Mouse (Mus musculus): ENCODE measurements around the gene Ptpn7. TPM values are rescaled to one million over a fixed set of nuclear protein-coding genes. Genes with fewer than 3 reads are reported as not detected.

Ptpn7 gene
- total RNA-seq, 2 experiments from 2014 or later = 0.47 to 0.52 TPM

DNA sequence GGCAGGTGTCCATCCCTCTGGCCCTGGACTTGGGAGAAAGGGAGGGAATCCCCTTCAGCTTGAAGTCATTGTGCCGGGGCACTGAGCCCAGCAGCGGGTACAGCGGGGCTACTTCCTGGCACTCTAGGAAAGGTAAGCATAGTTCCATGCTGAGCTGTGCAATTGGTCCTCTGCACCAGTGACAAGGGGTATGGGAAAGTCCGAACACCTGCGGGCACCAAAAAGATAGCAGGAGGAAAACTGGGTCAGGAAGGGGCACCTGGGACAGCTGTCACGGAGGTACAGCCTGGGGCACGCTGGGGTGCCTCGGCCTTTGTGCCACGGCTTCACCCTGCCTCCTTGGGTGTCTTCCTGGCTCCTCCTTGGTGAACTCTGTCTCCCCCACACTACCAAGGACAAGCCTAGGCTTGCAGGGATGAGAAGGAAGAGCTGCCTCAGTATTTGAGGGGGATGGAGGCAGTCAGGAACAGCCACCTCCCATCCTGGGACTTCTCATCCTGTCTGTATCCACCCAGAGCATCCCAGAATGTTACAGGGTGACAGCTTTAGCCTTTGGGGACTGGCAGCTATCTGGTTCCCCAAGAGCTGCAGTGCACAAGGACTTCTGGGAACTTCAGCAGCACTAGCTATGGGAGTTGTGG lies 2.8 kb upstream of the Ptpn7 start:
- no peak for DNase-seq

DNA sequence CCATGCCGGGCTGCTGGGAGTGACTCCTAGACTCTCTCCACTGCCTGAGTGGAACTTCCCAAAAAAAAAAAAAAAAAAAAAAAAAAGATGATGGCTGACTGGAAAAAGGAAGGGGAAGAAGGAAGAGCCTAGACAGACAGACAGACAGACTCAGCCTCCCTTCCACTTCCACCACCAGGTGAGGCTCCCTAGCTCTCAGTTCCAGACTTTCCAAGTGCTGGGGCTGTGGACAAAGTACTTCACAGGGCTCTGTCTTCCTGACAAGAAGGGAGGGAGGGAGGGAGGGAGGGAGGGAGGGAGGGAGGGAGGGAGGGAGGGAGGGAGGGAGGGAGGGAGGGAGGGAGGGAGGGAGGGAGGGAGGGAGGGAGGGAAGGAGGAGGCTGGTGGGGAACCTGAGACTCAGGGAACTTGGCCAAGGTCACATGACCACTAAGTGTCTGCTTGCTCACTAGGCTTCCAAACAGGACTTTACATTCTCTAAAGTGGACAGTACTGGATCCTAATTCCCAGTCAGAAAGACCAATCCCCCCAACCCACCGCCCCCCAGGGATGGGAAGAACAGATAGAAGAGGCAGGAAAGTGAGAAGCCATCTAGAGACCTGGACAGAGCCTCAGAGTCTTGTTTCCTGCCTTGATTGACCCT lies 2.0 kb upstream of the Ptpn7 start:
- DNase-seq = no peak

GRCm38 (mm10) chr1:135131034-135131433 lies 1.5 kb upstream of the Ptpn7 start:
- no peak for DNase-seq

GRCm38 (mm10) chr1:135131560-135131959 lies 940 bp upstream of the Ptpn7 start:
- DNase-seq = no peak

DNA sequence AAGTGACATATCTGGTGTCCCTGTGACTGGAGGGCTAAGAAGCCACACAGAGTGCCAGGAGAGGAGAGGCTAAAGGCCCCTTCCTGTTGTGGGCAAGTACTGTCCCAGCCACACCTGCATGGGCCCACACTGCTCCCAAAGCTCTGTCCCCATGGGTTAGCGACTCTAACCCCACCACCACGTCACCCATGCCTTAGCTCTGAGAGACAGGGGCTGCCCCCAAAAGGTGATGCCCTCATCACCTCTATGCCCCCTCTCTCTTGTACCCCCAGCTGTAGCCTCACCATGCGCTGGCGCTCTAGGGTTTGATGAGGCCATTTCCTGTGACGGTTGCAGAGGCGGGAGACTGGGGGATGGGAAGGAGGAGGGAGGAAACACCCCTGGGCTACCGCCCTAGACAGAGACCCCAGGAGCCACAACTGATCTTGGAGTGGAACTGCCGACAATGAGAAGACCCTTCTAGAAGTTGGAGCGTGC lies 431 bp downstream of the Ptpn7 start:
- DNase-seq = no peak

DNA sequence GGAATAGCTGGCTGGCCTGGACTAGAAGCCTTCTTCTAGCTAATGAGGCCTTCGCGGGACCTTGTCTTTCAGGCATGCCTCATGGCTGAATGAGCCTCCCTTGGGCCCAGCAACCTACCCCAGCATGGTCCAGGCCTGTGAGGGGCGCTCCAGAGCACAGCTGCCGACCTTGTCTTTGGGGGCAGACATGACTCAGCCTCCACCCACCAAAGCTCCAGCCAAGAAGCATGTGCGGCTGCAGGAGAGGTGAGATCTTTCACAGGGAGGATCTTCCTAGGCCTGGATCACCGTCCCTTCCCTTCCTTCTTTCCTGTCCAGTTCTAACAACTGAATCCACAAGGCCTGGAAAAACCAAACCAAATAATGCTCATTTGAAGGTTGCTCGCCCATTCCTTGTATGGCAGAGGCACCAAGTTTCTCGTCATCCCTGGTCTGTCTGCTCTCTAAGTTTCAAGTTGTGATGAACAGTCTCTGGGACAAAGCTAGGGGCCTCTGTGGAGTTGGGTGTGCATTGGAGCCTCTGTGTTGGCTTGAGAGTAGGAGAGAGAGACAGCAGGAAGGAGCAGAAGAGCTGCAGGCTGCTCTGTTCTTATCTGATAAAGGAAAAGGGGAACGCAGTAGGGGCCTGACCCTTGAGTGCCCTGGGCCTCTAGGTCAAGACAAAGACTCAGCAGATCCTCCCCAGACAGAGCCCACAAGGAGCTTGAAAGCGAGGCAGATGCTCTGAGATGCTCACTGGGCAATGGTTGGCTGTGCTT lies 1.4 kb downstream of the Ptpn7 start:
- no peak for DNase-seq

- no peak for DNase-seq
Observed at GRCm38 (mm10) chr1:135135111-135135787, 2.7 kb downstream of the Ptpn7 start.

DNA sequence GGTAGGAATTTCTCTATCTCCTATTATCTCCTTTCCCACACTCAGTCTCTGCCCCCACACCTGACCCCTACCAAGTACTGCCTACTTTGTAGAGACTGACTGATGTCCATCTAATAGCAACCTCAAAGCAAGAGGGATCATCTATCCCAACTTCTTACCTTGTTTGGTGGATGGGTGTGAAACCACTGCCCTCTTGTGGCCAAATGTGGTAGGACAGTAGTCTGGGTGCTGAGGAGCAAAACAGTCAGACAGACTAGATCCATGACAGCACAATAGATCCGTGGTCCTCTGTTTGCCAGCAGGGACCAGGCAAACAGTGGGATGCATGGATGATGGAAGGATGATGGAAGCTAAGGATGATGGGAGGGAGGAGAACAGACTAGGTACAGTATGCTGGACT lies 4.0 kb downstream of the Ptpn7 start:
- peak; percentile 78 for DNase-seq

GRCm38 (mm10) chr1:135139906-135140305 lies 7.4 kb downstream of the Ptpn7 start:
- no peak for DNase-seq

- DNase-seq = no peak
Observed at GRCm38 (mm10) chr1:135142452-135142851, 10.0 kb downstream of the Ptpn7 start.

DNA sequence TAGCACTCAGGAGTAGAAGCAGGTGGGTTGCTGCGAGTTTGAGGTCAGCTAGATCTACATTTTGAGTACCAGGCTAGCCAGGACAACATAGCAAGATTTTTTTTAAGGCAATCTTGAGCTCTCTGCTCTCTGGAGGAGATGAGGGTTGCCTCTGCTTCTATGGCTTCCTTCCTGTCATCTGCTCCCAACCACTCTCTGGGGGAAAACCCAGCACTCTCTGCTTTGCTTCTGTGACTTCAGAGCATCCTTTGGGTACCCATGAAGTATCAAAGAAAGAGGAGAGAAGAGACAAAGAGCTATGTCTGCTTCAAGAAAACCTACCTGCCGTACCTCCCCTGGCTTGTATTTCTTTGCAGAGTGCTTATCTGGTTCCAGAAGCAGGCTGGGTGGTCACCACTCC lies 11.4 kb downstream of the Ptpn7 start:
- DNase-seq = no peak

DNA sequence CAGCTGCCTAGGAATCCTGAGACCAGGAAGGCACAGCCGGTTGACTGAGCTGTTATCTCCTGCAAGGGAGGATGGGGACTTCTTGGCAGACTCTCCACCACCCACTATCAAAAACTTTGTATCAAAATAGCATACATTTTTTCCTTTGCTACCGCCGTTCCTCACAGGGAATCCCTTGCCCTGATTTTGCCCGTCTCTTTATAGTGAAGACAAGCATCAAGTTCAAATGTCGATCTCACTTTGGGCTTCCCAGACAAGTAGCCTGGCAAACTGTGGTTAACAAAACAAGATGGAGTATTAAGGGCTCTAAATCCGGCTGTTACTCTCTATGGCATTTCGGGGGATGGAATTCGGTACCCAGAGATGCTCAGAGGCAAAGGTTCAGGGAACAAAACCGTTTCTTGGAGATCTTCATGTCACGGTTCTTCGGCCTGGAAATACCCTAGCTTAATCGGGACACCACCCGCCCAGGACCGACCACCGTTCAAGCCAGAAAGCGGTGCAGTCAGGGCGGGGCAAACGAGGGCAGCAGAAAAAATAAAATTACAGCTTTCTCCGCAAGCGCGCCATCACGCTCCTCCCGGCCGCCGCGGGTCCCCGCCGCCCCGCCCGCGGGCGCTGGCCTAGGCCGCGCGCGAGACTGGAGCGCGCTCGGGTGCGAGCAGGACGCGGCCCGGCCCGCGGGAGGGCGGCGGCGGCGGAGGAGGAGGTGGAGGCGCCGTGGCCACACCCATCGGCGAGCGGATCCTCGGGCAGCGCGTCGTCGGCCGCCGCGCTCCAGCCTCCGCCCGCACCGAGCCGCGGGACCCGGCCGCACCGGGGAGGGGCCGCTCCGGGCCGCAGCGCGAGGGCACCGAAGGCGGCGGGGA lies 13.8 kb downstream of the Ptpn7 start, which contains the start of gene Arl8a:
Arl8a (plus strand) TSS at position 748 of the 869 bp plus-strand sequence.
- peak; percentile 85 for DNase-seq

DNA sequence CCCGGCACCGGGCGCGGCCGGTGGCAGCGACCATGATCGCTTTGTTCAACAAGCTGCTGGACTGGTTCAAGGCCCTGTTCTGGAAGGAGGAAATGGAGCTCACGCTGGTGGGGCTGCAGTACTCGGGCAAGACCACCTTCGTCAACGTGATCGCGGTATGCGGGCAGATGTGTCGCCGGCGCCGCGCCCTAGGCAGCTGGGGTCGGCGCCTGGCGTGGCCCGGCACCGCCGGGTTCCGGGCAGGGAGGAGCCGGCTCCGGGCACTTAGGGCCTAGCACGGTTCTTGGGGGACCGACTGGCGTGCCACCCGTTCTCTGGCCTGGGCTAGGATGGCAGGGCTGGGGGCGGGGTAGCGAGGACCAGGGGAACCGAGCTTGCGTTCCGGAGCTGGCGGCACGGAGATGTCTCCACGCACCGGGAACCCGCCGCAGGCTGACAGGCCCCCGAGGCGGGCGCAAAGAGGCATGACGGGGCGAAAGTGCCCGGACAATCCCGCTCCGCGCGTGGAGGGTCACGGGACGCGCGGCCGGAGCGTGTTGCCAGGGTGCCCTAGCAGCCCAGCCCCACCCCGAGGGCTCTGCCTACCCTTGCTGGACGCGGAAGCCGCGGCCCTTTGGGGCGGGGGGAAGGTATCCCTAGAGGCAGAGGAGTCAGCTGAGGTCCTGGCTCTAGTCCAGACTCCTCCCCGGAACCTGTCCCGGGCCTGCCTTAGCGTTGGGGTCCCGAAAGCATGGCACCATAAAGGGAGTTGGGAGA lies 14.6 kb downstream of the Ptpn7 start:
- DNase-seq = peak; percentile 89

GRCm38 (mm10) chr1:135147702-135148058 lies 15.2 kb downstream of the Ptpn7 start:
- no peak for DNase-seq

DNA sequence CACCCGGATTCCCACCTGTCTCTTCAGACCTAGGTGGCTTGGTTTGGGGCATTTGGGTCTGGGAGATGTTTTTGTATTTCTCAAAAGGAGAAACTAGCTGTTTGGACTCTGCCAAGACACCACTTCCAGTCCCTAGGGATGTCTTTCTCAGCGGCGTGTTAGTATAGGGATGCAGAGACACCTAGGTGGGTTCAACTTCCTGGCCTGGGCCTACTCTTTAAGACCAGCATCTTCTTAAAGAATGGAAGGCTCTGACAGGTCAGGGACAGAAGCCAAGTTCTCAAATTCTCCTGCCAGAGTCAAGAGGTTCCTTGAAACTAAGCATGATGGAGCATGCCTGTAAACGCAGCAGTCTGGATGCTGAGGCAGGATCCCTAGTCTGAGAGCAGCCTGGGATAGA lies 16.0 kb downstream of the Ptpn7 start:
- no peak for DNase-seq

DNA sequence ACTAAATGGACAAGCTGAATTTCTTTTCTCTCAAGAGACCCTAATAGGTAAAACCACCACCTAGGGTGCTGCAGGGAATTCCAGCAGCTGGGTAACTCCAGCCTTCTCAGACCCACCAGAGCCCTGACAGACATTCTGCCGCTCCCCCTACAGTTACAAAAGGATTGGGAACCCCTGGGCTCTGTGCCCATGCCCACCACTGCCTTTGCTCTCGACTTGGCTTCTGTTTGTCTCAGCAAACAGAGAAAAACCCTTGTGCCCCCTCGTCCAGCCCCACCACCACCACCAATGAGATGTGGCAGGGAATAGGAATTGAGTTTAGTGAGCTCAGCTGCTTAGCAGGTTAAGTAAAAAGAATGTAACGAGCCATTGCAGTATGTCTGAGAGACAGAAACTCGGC lies 16.5 kb downstream of the Ptpn7 start:
- no peak for DNase-seq

DNA sequence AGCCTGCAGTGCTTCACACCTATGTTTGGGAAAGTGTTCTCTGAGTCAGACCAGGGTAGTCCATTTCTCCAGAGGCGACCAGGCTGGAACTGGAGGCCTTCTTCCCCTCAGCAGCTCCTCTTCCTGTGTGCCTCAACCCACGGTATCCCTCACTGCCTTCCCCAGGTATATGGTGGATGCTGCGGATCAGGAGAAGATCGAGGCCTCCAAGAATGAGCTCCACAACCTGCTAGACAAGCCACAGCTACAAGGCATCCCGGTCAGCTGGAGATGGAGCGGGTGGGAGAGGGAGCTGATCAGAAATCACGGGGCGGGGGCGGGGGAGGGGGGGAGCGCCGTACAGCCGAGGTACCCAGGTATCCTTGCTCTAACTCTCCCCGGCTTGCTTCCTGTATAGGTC lies 21.5 kb downstream of the Ptpn7 start:
- DNase-seq = no peak

GRCm38 (mm10) chr1:135154411-135154959 lies 22.0 kb downstream of the Ptpn7 start:
- DNase-seq = peak; percentile 79

GRCm38 (mm10) chr1:135156300-135156699 lies 23.8 kb downstream of the Ptpn7 start:
- peak; percentile 77 for DNase-seq

GRCm38 (mm10) chr1:135158633-135159032 lies 26.1 kb downstream of the Ptpn7 start:
- no peak for DNase-seq

DNA sequence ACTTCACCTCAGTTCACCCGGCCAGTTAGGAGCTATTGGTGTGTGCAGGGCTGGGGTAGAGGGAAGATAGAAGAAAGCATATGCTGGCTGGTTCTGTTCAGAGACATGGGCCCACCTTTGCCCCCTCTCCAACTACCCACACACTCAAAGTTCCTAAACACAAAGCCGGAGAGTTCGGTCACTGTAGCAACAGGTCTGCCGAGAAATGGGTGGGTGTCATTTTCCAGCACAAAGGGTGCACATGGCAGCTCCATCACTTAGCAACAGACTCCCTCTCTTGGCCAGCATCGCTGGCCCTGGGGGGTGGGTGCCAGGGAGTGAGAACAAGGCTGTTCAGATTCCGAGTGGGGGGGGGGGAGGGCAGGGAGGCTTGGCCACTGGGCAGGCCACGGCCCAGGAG lies 26.6 kb downstream of the Ptpn7 start:
- DNase-seq = no peak

All from heart, postnatal 4 days (tissue).